8 mouse cellular contexts compared by ENCODE assay signal in the genomic region with DNA sequence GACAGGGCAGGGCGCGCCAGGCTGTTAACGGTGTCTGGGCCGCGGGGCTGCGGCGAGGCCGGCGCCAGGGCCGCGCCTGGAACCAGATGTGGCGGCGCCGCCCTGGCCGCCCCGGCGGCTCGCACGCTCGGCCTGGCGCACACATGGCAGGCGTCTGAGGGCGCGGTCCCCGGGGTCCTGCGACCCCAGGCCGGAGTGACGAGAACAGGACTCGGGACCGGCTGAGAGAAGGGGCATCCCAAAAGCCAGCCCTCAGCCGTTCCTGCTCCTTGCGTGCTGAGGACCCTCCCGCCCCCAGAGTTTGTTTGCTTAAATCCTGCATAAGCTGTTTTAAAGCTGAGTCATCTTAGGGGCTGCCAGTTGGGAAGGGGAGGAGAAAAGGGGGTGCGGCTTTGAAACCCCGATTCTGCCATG. TPM values are rescaled to one million over a fixed set of nuclear protein-coding genes. Genes with fewer than 3 reads are reported as not detected.
DNase-seq lines count a peak whose midpoint lies in the region.
"Had no signal": no experiment of that assay in that cellular context is flagged by ENCODE, and none has a peak within 500 bp of the region (broad histone marks: within the 10 kb centered on the region; RNA-seq: fewer than 3 reads in every experiment).

No protein-coding gene starts in this region.

- no peaks in the 10 kb centered on the region for H3K9me3 ChIP-seq in forebrain, embryonic 10.5 days

- peaks cover 48% of the 10 kb centered on the region for H3K4me1 ChIP-seq in forebrain, embryonic 10.5 days

- no peaks in the 10 kb centered on the region for H3K36me3 ChIP-seq in forebrain, embryonic 10.5 days (replicated peaks)

- WGBS in forebrain, embryonic 10.5 days: 2% methylated on average over 35 of the region's 35 CpGs

- H3K27me3 ChIP-seq in forebrain, embryonic 10.5 days (ENCODE audit: poor library complexity, severe bottlenecking): peaks cover 31% of the 10 kb centered on the region

- intact Hi-C loops in heart, postnatal 36 days (cut with DNase I): no loop called here

- DNase-seq in embryo, embryonic 11 days: peak; percentile 78
- no peak for DNase-seq in forebrain, embryonic 10.5 days (ENCODE audit: extremely low spot score, low spot score)
- peak; percentile 19 to 48 for DNase-seq in heart, postnatal 36 days
- peak; percentile 18 to 38 for DNase-seq in lung, postnatal 4 days
- DNase-seq in urinary bladder, postnatal 36 days (ENCODE audit: low spot score in 2 of 2): peak; percentile 34 to 41
- no peak for DNase-seq in layer of hippocampus, adult 9-10 months (ENCODE audit: low spot score)
- no peak for DNase-seq in cerebellum, adult 9-10 months

- H3K27ac ChIP-seq in forebrain, embryonic 10.5 days: peak overlapping the region; percentile 75

- peak overlapping the region; percentile 46 for H3K4me3 ChIP-seq in forebrain, embryonic 10.5 days

RNA-seq across cellular contexts. Expression of a gene that starts 30.2 kb away (rescaled TPM):
- polyA plus RNA-seq in forebrain, embryonic 10.5 days (2016; fragmentation: Nextera tagmentation; extraction: Ambion mirVana): 27.7 and 31.9 TPM in 2 replicates
- total RNA-seq in heart, postnatal 36 days (2021): 1 to 10 TPM in 1 of 2 experiments, under 1 TPM in 1; 0.41 to 1.1 TPM
- total RNA-seq: common myeloid progenitor, adult 5-6 weeks had no signal

RNA-seq across cellular contexts. Expression of a gene that starts 34.8 kb away (rescaled TPM):
- 47.5 and 51.2 TPM in 2 replicates for polyA plus RNA-seq in forebrain, embryonic 10.5 days (2016; fragmentation: Nextera tagmentation; extraction: Ambion mirVana)
- 1 to 10 TPM; 7.3 to 8.1 TPM for total RNA-seq in heart, postnatal 36 days (2021)

RNA-seq across cellular contexts. Expression of a gene that starts 57.3 kb away (rescaled TPM):
- 124 and 131 TPM in 2 replicates for polyA plus RNA-seq in forebrain, embryonic 10.5 days (2016; fragmentation: Nextera tagmentation; extraction: Ambion mirVana)
- 10 to 100 TPM; 23.4 to 27.8 TPM for total RNA-seq in heart, postnatal 36 days (2021)

Comparison
In these comparisons a context has a peak if more than half of its experiments do, and no peak if none do; other contexts are left out.
1. DNase-seq: peak in embryo, embryonic 11 days (single experiment), heart, postnatal 36 days (2 of 2), lung, postnatal 4 days (2 of 2) and urinary bladder, postnatal 36 days (2 of 2); none in forebrain, embryonic 10.5 days (single experiment), layer of hippocampus, adult 9-10 months (single experiment) and cerebellum, adult 9-10 months (single experiment).